Mouse (Mus musculus): ENCODE measurements around the gene Plekhg6.

- no peak for TF ChIP-seq CTCF (IDR thresholded peaks at IDR 0.05; ENCODE audit: low read depth, low read length)
- TF ChIP-seq GATA1 (IDR thresholded peaks at IDR 0.05; ENCODE audit: borderline replicate concordance, low read length), result no peak
- TF ChIP-seq POLR2AphosphoS5 (IDR thresholded peaks at IDR 0.05; ENCODE audit: insufficient replicate concordance, low read depth, low read length), result no peak
- TF ChIP-seq GATA2 (IDR thresholded peaks at IDR 0.05; ENCODE audit: borderline replicate concordance, low read depth, low read length), result no peak
These were observed 29.1 kb downstream of the Plekhg6 start for GRCm38 (mm10) chr6:125351368-125352045.
